Mouse (Mus musculus) gastrocnemius, adult 18-20 months (tissue): Measurements from ENCODE around the gene Adgrb3. TPM values are rescaled to one million over a fixed set of nuclear protein-coding genes. Genes with fewer than 3 reads are reported as not detected.

Experiments
- DNase-seq: peaks from one replicate; pipeline ENCODE4 v3.0.0; 2021; ENCODE audit warnings: low spot score
- total RNA-seq, 2 experiments: library from RNA; stranded (reverse); gene quantifications; 2 replicates each; pipeline ENCODE4 v1.2.3; 2021

Gene Adgrb3
- total RNA-seq, 2 experiments from 2014 or later: 0.05 TPM; not detected in 1

GRCm38 (mm10) chr1:25132150-25132824 is 697.2 kb downstream of the Adgrb3 start:
- no peak for DNase-seq

- DNase-seq: no peak
Measured at GRCm38 (mm10) chr1:25115512-25115911, 714.0 kb downstream of the Adgrb3 start.

GRCm38 (mm10) chr1:25107500-25108101 is 721.9 kb downstream of the Adgrb3 start:
- no peak for DNase-seq

- no peak for DNase-seq
Measured at GRCm38 (mm10) chr1:25106679-25107078, 722.8 kb downstream of the Adgrb3 start.

- peak; percentile 9 for DNase-seq
Measured at GRCm38 (mm10) chr1:25105367-25105766, 724.1 kb downstream of the Adgrb3 start.

GRCm38 (mm10) chr1:25088010-25088719 is 741.3 kb downstream of the Adgrb3 start:
- DNase-seq: no peak

GRCm38 (mm10) chr1:25085616-25086372 is 743.7 kb downstream of the Adgrb3 start:
- no peak for DNase-seq

- DNase-seq: no peak
Measured at GRCm38 (mm10) chr1:25082377-25082776, 747.1 kb downstream of the Adgrb3 start.

GRCm38 (mm10) chr1:25081265-25081849 is 748.1 kb downstream of the Adgrb3 start:
- no peak for DNase-seq

- no peak for DNase-seq
Measured at GRCm38 (mm10) chr1:25079395-25079794, 750.1 kb downstream of the Adgrb3 start.

- DNase-seq: no peak
Measured at GRCm38 (mm10) chr1:25075952-25076351, 753.6 kb downstream of the Adgrb3 start.

GRCm38 (mm10) chr1:25063964-25064363 is 765.5 kb downstream of the Adgrb3 start:
- DNase-seq: no peak

GRCm38 (mm10) chr1:25060935-25061334 is 768.6 kb downstream of the Adgrb3 start:
- no peak for DNase-seq

GRCm38 (mm10) chr1:25060191-25060590 is 769.3 kb downstream of the Adgrb3 start:
- DNase-seq: no peak

GRCm38 (mm10) chr1:25057656-25058055 is 771.9 kb downstream of the Adgrb3 start:
- no peak for DNase-seq

- no peak for DNase-seq
Measured at GRCm38 (mm10) chr1:25057212-25057611, 772.3 kb downstream of the Adgrb3 start.

- DNase-seq: no peak
Measured at GRCm38 (mm10) chr1:25042091-25042490, 787.4 kb downstream of the Adgrb3 start.

- no peak for DNase-seq
Measured at GRCm38 (mm10) chr1:25034161-25034560, 795.3 kb downstream of the Adgrb3 start.

GRCm38 (mm10) chr1:25033155-25034095 is 796.1 kb downstream of the Adgrb3 start:
- no peak for DNase-seq

- DNase-seq: no peak
Measured at GRCm38 (mm10) chr1:25023156-25023555, 806.4 kb downstream of the Adgrb3 start.
